Mouse (Mus musculus) mouse trophoblast stem cell (cell line): ENCODE results near the gene Lactb.

ENCODE experiments used
- in situ Hi-C, 2 experiments: fragments of 300-500 bp; cut with MseI, MboI; formaldehyde crosslinking; loops; 2 replicates in 1 of 2; 3 replicates in 1 of 2; pipeline ENCODE4 v1.15.1; 2025

The Lactb gene

DNA sequence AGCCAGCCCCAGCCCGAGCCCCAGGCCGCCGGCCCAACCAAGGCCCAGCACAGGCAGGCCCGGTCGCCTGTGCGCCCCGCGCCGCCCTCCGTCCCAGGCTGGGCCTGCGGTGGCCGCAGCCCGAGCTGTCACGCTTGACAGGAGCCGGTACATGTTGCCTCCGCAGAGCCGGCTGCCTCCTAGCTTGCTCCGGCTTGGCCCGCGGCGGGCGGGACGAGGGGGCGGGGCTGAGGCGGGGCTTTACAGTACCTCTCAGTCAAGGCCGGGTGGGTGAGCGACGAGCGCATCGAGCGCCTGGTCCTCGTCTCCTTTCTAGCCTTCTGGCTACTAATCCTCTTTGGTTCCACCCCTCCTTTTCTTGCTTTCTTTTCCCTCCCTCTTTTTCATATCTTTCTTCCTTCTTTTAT, at the start of gene Lactb:
Gene Lactb, minus strand, starts transcription at position 246 of the 407 bp plus-strand sequence.
- in situ Hi-C loops: no loop called here

DNA sequence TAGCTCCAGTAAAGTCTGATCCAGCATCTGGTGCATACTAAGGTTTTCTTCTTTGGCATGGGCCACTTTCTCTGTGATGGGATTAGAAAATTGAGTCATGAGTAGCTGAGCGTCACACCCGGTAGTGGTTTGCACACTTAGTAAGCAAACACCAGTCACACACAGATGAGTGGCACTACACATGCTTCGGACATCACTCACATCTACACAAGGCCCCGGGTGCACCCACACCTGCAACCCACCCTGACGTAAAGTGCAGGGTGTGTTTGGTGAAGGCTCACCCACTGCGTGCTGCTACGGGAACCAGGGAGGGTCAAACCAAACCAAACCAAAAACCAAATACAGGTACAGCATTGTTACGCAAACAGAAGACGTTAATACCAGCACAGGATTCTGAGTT, 48.1 kb upstream of the Lactb start:
- in situ Hi-C loops: no loop called here

DNA sequence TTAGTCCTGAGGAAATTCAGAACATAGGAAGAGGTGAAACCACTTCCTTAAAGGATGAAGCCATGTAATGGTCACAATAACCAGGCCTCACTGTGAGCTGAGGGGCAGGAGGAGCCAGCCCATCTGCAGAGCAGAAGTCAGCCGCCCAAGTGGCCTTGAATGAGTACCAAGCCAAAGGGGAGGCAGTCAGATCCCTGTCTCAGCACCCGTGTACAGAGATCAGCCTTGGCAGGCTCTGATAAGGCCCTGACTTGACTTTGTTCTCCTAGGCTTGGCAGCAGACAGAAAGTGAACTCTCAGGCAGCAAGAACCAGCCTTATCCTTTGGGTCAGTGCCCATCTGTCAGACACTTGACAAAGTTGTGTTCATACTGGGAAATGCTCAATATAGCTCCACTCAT, 44.8 kb upstream of the Lactb start:
- in situ Hi-C loops: no loop called here

DNA sequence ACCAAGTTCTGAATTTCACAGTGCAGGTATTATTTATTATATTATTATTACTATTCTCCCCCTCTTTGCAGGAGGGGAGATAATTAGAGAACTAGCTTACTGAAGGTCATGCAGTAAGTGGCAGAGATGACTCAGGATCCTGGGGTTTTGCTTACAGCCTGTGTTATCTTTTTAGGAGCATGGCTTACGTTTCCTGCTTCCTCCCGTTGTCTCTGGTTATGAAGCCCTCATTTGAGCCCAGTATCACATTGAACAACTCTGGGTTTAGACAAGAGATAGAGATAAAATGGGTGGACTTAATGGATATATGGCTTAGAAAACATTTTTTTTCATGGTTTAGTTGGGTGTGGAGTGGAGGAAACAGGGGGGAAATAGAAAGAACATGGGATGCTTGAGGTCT, 38.2 kb upstream of the Lactb start:
- in situ Hi-C loops: no loop called here

DNA sequence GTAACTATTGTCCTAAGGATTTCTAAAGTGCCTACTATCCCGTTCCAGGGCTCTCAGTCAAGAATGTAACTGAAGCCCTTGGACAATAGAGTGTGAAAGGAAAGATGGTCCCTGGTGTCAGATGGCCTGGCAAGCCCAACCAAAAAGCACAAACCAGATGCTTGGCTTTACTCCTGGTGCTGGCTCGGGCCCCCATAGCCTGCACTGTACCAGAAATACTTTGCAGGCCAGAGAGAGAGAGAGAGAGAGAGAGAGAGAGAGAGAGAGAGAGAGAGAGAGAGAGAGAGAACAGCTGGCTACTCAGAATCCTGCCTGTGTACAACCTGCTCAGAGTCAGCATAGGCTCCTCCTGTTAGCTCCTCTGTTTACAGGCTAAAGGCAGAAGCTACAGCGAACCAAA, 37.2 kb upstream of the Lactb start:
- in situ Hi-C loops: no loop called here

DNA sequence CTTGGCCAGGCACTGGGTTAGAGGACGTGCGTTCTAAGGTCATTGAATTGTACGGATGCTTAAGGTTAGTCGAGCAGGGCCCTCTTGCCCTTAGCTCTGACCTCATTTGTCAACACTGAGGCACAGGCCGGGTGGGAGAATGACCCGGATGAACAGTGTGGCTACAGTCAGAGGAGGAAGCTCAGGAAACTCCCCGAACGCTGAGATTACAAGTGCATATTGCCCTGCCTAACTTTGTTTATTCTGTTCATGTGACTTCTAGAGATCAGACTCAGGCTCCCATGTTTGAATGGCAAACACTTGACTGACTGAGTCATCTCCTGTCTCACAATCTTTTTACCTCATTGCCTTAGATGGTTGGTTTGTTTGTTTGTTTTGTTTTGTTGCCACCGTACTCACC, 36.2 kb upstream of the Lactb start:
- in situ Hi-C loops: no loop called here

DNA sequence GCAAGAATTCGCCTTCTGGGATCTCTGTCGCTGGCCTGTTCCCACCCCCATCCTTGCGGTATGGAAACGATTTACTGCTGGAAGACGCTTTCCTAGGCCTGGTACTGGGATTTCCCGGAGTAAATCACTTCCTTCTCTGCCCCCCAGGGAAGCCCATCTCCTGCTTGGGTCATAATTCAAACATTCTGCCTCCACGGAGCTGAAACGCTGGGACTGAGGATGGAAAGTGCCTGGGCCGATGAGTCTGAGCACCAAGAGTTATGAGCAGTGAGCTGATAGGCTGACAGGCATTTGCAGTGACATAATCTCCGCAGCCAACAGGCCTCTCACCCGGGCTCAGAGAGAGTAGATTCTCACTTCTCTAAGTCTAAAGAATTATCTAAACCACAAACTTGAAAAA, 33.5 kb upstream of the Lactb start:
- in situ Hi-C loops: no loop called here

DNA sequence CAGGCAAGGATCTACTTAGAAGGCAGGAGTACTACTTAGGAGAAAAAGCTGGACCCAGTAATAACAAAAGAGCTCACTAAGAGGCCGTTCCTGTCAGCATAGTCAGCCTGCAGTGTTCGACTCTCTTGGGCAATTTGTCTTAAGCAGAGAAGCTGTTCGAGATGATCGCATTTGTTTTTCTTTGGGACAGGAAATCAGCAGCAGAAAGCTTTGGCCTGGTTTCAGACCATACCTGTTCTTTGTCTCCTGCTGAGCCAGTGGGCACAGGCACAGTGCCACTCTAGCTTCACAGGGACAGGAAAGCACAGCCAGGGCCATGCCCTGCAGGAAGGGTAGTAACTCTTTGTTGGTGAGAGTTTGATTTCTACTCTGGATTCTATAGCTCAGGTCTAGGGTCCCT, 31.1 kb upstream of the Lactb start:
- in situ Hi-C loops: no loop called here

DNA sequence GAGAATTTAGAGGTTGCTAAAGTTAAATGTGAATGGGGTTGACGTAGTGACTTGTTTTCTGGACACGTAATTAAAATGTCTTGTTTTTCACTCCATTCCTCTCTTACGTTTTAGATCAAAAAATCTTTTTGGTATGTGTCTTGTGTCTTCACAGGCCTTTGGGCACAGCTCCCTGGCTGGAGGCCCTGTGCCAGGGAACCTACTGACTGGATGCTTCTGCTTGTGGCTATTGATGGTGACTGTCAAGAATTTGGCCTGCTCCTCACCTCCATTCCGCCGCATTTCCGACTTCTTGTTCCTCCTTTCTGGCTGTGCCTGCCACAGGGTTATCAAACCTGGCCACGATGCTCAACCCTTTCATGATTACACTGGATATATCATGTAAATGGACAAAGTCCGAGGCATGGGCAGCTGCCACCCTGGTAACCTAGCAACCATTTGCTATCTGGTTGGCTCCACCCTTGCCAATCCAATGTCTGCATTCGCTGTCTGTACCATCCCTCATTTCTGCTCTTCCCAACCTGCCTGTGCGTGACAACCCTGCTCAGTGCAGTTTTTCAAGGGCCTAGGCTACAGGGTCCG, 30.0 kb upstream of the Lactb start:
- in situ Hi-C loops: no loop called here

DNA sequence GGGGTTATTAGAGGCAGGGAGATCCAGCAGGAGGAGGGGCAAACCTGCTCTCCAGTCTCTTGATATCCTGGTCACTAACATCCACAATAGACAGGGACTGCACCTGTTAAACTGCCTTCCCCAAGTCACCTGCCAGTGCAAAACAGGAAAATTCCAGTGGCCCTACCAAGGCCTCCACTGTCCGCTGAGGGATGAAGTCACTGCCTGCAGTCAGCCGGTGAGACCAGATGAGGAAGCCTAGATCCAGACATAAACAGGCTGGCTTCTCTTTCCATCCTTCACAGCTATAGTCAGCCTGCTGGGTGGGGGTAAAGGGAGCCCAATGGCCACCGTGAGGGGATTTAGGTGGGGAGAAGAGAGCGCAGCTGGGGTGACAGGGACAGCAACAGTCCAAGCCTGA, 28.4 kb upstream of the Lactb start:
- in situ Hi-C loops: no loop called here

DNA sequence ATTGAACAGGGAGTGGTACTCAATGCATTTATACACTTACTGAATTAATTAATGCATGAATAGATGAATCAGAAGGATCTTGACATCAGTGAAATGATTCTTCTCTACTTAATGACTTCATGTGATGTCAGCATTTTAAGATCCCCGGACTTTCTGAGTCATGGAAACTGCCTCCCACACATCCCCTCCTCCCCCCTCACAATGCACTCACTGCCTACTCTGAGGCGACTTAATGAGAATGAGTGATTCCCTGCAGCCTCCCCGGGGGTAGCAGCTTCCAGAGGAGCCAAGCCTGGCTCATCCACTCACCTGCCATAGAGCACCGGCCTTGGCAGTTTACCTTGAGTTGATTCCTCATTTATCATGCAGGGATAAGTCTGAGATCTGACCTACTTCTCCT, 27.9 kb upstream of the Lactb start:
- in situ Hi-C loops: no loop called here

DNA sequence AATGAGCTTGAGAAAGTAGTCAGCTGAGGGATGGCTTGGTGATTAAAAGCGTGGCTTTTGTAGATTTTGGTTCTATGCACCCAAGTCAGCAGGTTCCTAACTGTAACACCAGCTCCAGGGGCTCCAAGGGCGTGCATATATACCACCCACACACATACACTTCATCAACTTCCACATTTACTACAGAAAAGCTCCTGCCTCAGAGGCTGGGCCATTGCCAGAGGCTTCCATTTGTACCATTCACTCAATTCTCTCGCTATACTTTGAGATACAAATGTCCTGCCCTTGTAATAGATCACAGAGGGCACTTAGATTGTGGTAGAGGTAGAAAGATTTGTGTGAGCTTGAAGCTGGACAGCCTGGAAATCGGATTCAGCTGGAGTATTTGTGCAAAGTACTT, 26.2 kb upstream of the Lactb start:
- in situ Hi-C loops: no loop called here

DNA sequence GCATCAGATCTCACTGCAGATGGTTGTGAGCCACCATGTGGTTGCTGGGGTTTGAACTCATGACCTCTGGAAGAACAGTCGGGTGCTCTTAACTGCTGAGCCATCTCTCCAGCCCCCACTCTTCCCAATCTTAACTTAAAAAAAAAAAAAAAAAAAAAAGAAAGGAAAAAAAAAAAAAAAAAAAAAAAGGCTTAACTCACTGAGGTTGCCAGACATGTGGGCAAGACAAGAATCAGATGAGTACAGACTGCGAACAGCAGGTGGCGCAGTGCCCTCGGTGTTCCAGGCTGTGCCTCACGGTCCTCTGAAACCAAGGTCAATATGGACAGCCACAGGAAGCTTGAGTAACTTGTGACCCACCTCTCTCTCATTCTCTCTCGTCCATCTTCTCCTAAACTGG, 25.8 kb upstream of the Lactb start:
- in situ Hi-C loops: no loop called here

DNA sequence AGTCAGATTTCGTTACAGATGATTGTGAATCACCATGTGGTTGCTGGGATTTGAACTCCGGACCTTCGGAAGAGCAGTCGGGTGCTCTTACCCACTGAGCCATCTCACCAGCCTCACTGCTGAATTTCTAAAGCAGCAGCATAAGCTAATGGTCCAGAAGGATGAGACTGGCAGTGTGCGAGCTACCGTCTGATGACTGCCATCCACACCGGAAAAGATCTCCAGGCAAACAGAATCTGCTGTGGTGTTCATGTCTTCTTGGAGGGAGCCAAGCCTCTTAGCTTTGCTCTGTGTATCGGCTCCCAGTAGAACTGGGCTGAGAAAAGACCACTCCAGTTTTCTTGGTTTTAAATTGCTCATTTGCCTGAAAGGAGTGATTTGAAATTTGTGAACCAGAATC, 24.4 kb upstream of the Lactb start:
- in situ Hi-C loops: no loop called here

DNA sequence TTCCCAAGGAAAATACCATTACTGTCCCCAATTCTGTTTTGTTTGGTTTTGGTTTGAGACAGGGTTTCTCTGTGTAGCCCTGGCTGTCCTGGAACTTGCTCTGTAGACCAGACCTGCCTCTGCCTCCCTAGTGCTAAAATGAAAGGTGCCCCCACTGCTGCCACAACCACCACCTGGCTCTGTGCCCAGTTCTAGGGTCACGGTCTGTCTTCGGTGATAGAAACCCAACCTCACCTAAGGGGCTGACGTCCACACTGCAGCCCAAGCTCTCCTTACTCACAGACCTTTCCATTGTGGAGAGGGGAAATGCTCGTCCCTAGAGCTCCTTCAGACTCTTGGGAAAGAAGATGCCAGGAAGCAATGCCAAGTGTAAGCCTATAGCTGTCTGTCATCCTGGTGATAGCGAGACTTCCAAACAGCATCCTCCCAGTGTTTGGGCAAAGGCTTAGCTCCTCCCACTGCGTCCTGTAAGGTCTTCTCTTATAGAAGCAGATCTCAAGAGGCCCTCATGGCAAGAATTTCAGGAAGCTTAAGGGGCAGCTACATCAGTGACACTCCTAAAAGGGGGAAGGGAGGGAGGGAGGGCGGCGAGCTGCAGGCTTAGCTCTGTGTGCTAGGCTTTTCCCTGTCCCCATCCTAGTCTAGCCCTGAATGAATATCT, 16.6 kb upstream of the Lactb start:
- in situ Hi-C loops: no loop called here

DNA sequence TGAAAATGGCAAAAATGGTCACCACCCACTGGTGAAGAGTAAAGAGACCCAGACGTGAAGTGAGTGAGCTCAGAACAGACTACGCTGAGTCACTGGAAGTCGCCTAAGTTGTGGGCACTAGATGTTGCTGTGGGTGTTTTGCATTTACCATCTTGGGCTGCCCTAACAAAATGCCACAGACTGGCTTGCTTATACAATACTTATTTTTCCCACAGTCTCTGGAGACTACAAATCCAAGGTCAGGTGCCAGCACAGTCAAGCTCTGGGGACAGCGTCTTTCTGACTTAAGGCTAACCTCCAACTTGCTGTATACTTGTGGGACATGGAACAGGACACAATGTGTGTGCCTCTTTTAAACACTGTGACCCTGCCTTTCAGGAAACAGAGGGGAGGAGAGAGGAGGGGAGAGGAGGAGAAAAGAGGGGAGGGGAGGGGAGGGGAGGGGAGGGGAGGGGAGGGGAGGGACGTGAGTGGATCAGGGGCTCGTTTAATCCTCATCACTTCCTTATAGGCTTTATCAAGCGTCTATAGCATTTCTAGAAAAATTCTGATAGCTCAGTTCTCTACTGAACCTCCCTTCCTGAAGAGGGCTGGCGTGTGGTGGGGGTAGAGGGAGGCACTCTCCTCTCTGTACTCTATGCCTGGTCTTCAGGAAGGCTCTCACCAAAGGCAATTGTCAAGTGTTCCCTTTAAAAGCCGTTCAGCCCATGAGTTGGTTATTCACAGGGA, 15.9 kb upstream of the Lactb start:
- in situ Hi-C loops: no loop called here

DNA sequence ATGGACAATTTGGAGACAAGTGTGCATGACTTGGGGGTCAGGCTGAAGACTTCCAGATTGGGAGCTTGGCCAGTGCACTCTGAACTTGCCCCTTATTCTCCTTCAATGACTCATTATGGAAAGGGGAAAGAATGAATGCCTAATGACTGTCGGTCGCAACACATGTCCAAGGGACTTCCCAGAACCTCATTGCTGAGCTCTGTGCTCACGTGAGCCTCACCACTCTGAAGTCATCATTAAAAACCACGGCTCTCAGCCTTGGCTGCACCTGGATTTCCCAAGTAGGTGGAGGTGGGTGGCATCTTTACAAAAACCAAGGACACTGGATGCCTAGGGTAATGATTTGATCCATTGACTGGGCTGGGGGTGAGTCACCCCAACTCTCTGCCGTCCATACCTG, 14.8 kb upstream of the Lactb start:
- in situ Hi-C loops: no loop called here

DNA sequence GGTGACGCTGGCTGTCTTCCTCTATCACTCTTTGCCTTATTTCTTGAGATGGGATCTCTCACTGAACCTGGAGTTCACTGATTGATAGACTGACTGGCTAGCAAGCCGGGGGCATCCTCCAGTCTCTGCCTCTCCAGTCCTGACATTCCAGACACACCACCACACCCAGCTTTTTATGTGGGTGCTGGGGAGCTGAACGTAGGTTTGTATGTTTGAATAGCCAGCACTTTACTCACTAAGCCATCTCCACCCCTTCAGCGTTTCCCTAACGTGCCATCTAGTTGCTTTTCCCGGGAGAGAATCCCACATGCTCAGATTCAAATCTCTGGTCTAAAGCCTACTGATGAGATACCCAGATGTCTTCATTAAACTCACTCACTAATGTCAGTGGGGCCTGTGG, 14.3 kb upstream of the Lactb start:
- in situ Hi-C loops: no loop called here

DNA sequence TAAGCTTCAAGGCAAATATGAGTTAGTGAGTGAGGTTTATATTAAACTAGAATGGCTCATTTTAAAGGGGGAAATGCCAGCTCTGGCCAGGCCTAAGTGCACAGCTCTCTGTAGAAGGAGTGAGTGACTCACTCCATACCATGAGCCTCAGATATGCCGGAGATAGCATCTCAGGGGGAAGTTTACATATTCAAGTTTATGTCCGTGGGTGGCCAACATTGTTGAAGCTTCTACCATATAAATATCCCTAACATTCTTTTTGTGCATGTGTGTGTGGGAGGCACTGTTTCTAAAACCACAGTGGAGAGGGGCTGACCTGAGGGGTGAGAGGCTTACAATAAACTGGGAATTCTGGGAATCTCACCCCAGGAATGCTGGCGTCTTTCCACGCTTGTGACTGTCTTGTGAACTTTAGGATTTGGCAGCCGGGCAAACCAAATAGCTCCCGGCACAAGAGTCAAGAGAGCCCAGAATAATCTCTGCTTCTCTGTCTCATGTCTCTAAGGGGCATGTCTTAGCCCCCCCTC, 13.7 kb upstream of the Lactb start:
- in situ Hi-C loops: no loop called here

DNA sequence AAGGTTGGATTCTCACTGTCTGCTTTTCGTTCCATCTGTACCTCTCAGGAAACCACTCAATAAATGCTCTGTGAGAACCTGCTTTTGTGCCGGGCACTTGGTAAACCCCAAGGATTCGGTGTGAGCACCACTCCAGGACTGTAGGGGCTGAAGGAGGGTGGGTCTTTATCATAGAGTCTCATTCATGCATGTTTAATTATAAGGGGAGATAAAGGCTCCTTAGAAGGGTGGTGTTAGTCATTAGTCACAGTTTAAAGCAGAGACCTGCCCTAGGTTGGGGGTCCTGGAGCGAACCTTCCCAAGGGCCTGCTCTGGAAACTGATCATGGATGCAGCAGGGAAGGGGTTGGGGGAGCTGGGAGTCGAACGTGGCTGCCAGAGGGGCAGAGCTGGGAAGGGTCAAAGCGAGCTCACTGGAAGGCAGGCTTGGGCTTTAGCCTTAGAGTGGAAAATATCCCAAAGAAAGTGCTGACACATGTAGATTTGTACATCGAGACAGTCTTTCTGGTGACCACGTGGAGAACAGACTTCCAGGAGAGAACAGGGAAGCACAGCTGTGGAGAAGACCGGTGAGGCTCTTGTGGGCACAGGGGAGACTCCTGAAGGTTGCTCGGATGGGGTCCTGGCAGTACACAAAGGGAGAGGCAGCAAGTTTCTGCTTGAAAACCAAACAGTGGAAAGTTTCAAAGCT, 13.1 kb upstream of the Lactb start:
- in situ Hi-C loops: no loop called here

DNA sequence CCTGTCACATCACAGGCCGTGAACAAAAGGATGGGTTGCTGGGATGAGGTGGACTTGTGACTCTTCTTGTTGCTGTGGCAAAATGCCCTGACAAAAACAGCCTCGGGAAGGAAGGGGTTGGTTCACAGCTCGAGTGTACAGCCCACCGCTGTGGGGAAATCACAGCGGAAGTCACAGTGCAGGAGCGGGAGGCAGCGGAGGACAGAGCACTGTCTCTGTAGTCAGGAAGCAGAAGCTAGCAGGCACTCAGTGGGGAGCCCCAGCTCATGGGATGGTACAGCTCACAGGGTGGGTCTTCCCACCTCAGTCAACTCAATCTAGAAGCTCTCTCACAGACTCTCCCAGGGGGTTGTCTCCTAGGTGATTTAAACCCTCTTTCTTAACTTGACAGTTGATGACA, 10.1 kb upstream of the Lactb start:
- in situ Hi-C loops: no loop called here

DNA sequence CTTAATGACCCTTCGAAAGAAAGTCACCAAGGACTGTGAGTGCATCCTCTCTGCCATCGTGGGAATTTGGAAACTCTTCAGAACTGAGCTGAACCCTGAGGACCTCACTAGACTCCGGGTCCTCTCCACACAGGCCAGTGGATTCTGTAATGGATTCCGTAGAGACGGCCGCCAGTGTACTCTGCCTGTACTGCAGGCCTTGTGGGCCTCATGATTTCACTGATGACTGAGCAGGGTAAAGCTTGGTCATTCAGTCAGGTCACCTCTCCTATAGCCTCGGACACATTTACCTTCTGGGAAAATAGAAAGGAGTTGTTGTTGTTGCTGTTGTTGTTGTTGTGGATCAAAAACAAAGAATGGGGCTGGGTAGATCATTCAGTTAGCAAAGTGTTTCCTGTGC, 6.8 kb upstream of the Lactb start:
- in situ Hi-C loops: no loop called here

DNA sequence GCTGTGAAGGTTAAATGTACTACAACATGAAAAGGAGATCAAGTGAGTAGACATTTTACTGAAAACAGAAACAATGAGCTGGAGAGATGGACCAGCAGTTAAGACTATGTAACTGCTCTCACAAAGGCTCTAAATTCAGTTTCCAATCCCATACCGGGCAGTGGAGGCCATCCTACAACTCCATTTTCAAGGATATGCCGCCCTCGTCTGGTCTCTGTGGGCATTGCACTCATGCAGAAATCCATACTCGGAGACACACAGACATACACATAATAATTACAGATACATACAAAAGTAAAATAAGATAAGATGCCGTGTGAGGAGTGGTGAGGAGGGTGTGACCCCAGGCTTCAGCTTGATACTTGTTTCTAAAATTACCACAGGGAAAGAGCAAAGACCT, 5.2 kb upstream of the Lactb start:
- in situ Hi-C loops: no loop called here
